Mouse (Mus musculus) forebrain, embryonic 10.5 days (tissue): ENCODE measurements around the gene Sec1. TPM values are rescaled to one million over a fixed set of nuclear protein-coding genes. Genes with fewer than 3 reads are reported as not detected.
"Not testable (repeated sequence)": the region's sequence is repeated elsewhere in the genome, so short reads cannot be mapped to it uniquely, and the experiment has no call there.

Experiments
- DNase-seq: peaks from one replicate; pipeline ENCODE4 v3.0.0-alpha.2; 2017; ENCODE audit warnings: low spot score; ENCODE audit errors: extremely low spot score
- H3K27ac ChIP-seq: fragments of 300-500 bp; sonication (generic); 2 replicates; pipeline ENCODE4 v1.5.1; 2016; ENCODE audit warnings: mild to moderate bottlenecking
- H3K27me3 ChIP-seq: fragments of 300-500 bp; sonication (generic); 2 replicates; pipeline ENCODE4 v1.6.1; 2016; ENCODE audit warnings: mild to moderate bottlenecking; ENCODE audit not compliant: poor library complexity, severe bottlenecking
- H3K36me3 ChIP-seq: fragments of 300-500 bp; sonication (generic); replicated peaks from 2 replicates; pipeline ENCODE4 v1.6.1; 2016; ENCODE audit warnings: mild to moderate bottlenecking, moderate library complexity
- H3K4me1 ChIP-seq: fragments of 300-500 bp; sonication (generic); 2 replicates; pipeline ENCODE4 v1.6.1; 2016
- H3K4me3 ChIP-seq: fragments of 300-500 bp; sonication (generic); 2 replicates; pipeline ENCODE4 v1.5.1; 2016; ENCODE audit warnings: mild to moderate bottlenecking, moderate library complexity
- H3K9me3 ChIP-seq: fragments of 300-500 bp; sonication (generic); 2 replicates; pipeline ENCODE4 v1.6.1; 2016; ENCODE audit warnings: mild to moderate bottlenecking, moderate library complexity
- WGBS: fragments of 180-500 bp; shearing (Covaris S2); methylation state at CpG from one replicate; pipeline ENCODE4 v1.1.7; 2016; 5-methylcytosine and 5-hydroxymethylcytosine counted together
- polyA plus RNA-seq: library from polyadenylated mRNA; unstranded; fragments of >200 nt; fragmentation: Nextera tagmentation; extraction: Ambion mirVana; gene quantifications from 2 replicates; pipeline ENCODE4 v1.2.1, GENCODE M21; 2016

Sec1 gene
- polyA plus RNA-seq, 1 experiment from 2014 or later, result 0.78 TPM

- not testable (repeated sequence) for H3K9me3 ChIP-seq, H3K4me1 ChIP-seq, DNase-seq, H3K27ac ChIP-seq, H3K27me3 ChIP-seq, H3K36me3 ChIP-seq, H3K4me3 ChIP-seq
- 96% methylated on average over 20 of the region's 20 CpGs for WGBS
These were observed 43.7 kb downstream of the Sec1 start for GRCm38 (mm10) chr7:45650484-45650883.

DNA sequence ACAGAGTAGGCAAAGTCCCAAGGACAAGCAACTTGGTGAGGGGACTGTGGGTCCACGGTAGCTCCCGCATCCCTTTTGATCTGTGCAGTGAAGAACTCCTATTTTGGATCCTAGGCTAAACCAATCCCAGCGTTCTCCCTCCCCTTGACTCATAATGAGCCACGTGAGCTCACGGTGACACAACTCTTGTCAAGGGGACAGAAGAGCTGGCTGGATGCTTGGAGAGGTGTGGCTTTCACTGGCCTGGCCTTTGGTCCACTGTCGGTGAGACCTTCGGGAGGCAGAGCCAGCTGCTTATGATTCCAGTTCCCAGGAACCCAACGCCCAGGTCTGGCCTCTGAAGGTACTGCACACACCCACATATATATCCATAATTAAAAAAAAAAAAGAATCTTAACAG lies 44.9 kb downstream of the Sec1 start:
- no peak overlapping the region for H3K27ac ChIP-seq
- 86% methylated on average over 8 of the region's 8 CpGs for WGBS
- H3K4me1 ChIP-seq, result peaks cover 10% of the 10 kb centered on the region
- H3K4me3 ChIP-seq, result no peak overlapping the region
- no peak for DNase-seq
- no peaks in the 10 kb centered on the region for H3K9me3 ChIP-seq
- no peaks in the 10 kb centered on the region for H3K27me3 ChIP-seq
- H3K36me3 ChIP-seq, result no peaks in the 10 kb centered on the region

DNA sequence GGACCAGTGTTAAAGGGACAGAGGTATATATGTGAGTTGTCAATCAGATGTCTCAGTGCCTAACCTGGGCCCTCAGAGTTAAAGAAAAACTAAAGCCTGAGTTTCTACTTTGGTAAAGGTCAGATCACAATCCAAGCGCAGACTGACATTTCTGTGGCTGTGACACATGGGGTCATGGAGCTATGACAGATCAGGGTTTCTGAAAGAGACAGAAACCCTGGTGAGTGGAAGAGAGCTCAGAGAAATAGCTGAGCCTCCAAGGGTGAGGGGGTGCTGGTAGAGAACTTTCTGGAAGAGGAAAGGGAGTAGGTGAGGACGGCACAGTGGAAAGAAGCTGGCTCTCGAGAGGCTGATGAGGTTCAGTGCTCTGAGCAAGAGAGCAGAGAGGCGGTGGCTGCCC lies 47.5 kb downstream of the Sec1 start:
- Histone ChIP-seq H3K4me3 (no peak overlapping the region), H3K27ac (no peak overlapping the region), H3K9me3 (no peaks in the 10 kb centered on the region), H3K36me3 (no peaks in the 10 kb centered on the region), H3K4me1 (peaks cover 30% of the 10 kb centered on the region), H3K27me3 (0 out of 2 replicates have a peak, but pooled peaks cover under 1% of the 10 kb centered on the region)
- 79% methylated on average over 4 of the region's 4 CpGs for WGBS
- no peak for DNase-seq

- Histone ChIP-seq H3K36me3 (no peaks in the 10 kb centered on the region), H3K4me1 (peaks cover 36% of the 10 kb centered on the region), H3K27me3 (peaks cover 9% of the 10 kb centered on the region), H3K27ac (no peak overlapping the region), H3K4me3 (no peak overlapping the region), H3K9me3 (no peaks in the 10 kb centered on the region)
- no peak for DNase-seq
- WGBS, result 89% methylated on average over 7 of the region's 7 CpGs
These were observed 48.6 kb downstream of the Sec1 start for GRCm38 (mm10) chr7:45645591-45645971.

- H3K36me3 ChIP-seq, result no peaks in the 10 kb centered on the region
- 63% methylated on average over 6 of the region's 6 CpGs for whole genome bisulfite sequencing
- DNase-seq, result no peak
- peaks cover 15% of the 10 kb centered on the region for H3K27me3 ChIP-seq
- peak overlapping the region; percentile 96 for H3K27ac ChIP-seq
- H3K4me3 ChIP-seq, result peak overlapping the region; percentile 59
- H3K4me1 ChIP-seq, result peaks cover 40% of the 10 kb centered on the region
- H3K9me3 ChIP-seq, result no peaks in the 10 kb centered on the region
These were observed 49.2 kb downstream of the Sec1 start for GRCm38 (mm10) chr7:45644872-45645590.

DNA sequence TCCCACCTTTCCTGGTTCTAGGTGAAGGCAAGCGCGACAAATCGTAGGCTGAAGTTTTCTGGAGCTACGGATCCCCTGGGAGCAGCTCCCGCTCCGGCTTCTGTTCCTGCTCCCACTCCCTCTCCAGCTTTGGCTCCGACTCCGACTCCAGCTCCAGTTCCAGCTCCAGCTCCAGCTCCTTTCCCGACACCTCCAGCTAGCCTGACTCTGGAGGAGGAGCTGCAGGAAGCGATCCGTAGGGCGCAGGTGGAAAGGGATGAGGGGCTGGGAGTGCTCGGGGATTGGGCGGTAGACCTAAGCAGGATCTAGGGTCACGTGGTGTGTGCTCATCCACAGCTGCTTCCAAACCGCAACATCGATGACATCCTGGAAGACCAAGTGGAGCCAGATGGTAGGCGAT lies 50.0 kb downstream of the Sec1 start:
- Histone ChIP-seq H3K27ac (peak overlapping the region; percentile 96), H3K4me3 (peak overlapping the region; percentile 59), H3K4me1 (peaks cover 49% of the 10 kb centered on the region), H3K36me3 (no peaks in the 10 kb centered on the region), H3K9me3 (no peaks in the 10 kb centered on the region), H3K27me3 (peaks cover 23% of the 10 kb centered on the region)
- DNase-seq, result peak; percentile 54
- WGBS, result 3% methylated on average over 18 of the region's 18 CpGs

DNA sequence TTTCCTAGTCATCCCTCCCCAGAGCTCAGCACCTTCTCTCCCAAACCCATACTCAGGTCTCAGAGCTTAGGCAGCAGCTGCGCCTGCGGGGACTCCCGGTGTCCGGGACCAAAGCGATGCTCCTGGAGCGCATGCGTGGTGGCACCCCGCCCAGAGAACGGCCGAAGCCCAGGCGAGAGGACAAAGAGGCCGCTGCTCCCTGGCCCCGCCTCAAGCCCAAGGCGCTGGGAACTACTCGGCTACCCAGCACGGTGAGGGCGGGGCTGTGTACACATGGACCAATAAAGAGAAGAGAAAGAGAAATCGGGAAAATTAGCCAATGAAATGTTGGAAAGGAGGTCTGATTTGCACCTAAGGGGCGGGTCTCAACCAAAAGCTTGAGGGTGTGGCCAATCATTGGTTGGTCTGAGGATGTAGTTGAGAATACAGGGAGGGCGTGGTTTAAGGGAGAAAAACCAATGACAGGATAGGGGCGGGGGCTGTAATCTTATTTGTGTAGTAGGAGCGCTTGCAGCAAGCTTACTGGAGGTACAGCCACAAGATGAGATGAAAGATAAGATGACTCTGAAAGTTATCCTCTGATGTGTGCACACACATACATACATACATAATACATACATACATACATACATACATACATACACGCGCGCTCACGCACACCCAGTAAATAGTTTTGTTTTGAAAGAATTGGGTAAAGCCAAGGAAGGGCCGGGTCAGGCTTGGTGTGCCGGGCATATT lies 50.6 kb downstream of the Sec1 start:
- Histone ChIP-seq H3K9me3 (no peaks in the 10 kb centered on the region), H3K4me1 (peaks cover 52% of the 10 kb centered on the region), H3K27me3 (peaks cover 23% of the 10 kb centered on the region), H3K36me3 (no peaks in the 10 kb centered on the region), H3K27ac (peak overlapping the region; percentile 96), H3K4me3 (peak overlapping the region; percentile 59)
- WGBS, result under 1% methylated on average over 28 of the region's 28 CpGs
- peak; percentile 99 for DNase-seq

DNA sequence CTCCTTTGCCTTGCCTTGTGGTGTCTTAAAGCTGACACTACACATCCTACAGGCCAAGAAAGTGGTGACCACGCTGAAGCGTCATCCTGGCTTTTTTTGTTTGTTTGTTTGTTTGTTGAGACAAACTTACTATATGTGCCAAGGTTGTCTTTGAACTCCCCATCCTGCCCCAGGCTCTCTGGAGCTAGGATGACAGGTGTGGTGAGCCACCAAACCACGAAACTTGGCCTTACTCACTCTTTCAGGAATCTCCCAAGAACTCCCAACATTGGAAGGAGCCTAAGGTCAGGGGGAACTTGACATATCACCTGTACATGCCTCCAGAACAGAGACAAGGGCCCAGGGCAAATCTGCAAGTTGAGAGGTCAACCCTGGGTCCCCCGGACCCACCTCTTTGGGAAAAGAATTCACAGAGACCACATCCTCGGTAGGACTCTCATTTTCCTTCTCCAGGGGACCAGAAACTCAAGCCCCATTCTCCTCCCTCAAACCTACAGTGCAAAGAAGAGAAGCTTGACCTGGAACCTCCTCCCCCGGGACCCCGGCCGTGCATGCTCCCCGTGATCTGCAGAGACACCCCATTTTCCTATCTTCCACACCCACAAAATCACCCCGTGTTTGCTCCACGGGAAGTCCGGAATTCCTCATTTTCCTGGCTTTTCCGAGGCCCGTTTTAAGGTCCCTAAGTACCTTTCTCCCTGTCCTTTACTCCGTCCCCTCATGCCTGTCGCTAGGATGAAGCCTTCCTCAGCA lies 51.5 kb downstream of the Sec1 start:
- peaks cover 23% of the 10 kb centered on the region for H3K27me3 ChIP-seq
- H3K36me3 ChIP-seq, result no peaks in the 10 kb centered on the region
- DNase-seq, result no peak
- peaks cover 62% of the 10 kb centered on the region for H3K4me1 ChIP-seq
- H3K27ac ChIP-seq, result peak overlapping the region; percentile 96
- H3K9me3 ChIP-seq, result no peaks in the 10 kb centered on the region
- peak overlapping the region; percentile 59 for H3K4me3 ChIP-seq
- WGBS, result 38% methylated on average over 16 of the region's 16 CpGs

- H3K36me3 ChIP-seq, result peaks cover 5% of the 10 kb centered on the region; the same call in 1 of the 2 replicates
- DNase-seq, result no peak
- H3K9me3 ChIP-seq, result no peaks in the 10 kb centered on the region
- 85% methylated on average over 5 of the region's 5 CpGs for WGBS
- peak overlapping the region; percentile 59 for H3K4me3 ChIP-seq
- peak overlapping the region; percentile 96; the same call in 1 of the 2 replicates for H3K27ac ChIP-seq
- peaks cover 62% of the 10 kb centered on the region for H3K4me1 ChIP-seq
- peaks cover 23% of the 10 kb centered on the region for H3K27me3 ChIP-seq
These were observed 52.1 kb downstream of the Sec1 start for GRCm38 (mm10) chr7:45642083-45642482.

DNA sequence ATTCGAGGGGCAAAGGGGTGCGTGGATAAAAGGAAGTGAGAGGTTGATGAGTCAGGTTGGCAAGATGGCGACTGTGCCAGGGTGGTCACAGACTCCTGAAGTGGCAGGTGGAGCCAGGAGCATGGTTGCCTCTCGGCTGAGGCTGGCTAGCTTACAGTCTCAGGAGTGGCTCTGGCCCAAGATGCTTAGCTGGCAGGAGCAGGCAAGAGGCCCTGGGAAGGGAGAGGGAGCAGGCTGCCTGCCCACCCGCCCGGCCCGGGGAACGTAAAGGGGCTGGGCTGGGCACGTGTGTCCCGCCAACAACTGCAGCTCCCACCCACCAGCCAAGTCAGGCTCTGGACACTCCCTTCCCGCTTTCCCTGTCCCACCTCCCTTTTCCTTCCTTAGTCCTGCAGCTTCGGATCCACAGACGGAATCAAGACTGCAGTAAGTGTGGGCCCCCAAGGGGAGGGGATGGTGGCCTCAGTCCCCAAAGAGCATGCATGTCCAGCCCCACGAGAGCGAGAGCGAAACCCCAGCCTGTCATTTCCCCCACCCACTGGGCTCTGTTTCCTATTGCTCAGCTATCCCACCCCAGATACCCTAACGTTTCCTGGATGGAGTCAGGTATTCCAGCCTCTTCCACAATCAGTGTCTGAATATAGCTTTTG lies 52.7 kb downstream of the Sec1 start:
- WGBS, result 76% methylated on average over 17 of the region's 17 CpGs
- peaks cover 23% of the 10 kb centered on the region for H3K27me3 ChIP-seq
- H3K36me3 ChIP-seq, result peaks cover 10% of the 10 kb centered on the region
- H3K4me1 ChIP-seq, result peaks cover 62% of the 10 kb centered on the region
- H3K4me3 ChIP-seq, result 0 out of 2 replicates have a peak overlapping the region, but pooled peaks have one; percentile 3
- no peak for DNase-seq
- H3K9me3 ChIP-seq, result no peaks in the 10 kb centered on the region
- peak overlapping the region; percentile 31; the same call in 1 of the 2 replicates for H3K27ac ChIP-seq

DNA sequence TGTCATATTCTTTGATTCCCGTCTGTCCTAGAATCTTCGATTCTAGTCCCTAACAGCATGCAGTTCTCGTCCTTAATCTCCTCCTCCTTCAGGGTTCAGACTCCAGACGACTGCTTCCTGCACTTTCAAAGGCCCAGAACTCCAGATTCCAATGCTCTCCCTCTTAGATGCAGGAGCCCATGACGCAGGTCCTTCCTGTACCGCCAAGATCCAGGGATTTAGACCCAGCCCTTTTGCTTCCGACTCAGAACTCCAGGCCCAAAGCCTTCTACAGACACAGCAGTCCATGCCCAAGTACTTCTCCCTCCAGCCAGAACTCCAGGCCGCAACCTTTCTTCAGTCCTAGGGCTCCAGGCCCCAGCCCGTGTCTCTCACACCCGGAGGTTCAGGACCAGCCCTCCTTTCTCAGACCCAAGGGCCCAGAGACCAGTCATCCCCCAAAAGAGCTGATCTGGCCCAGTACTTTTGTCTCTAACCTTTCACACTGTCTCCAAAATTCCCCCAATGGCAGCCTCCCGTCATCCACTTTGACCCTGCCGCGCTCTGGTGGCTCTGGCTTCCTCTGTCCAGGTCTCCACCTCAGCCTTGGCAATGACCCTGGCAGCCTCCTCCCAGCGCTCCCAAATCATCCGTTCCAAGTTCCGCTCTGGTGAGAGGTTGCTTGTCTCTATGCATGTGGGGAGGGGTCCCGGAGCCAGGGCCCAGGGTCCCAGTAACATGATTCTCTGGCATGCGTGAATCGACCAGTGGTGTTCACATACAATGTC lies 53.8 kb downstream of the Sec1 start:
- DNase-seq, result no peak
- H3K27me3 ChIP-seq, result peaks cover 23% of the 10 kb centered on the region
- 73% methylated on average over 19 of the region's 19 CpGs for WGBS
- peaks cover 19% of the 10 kb centered on the region for H3K36me3 ChIP-seq
- H3K9me3 ChIP-seq, result peaks cover 3% of the 10 kb centered on the region; the same call in 1 of the 2 replicates
- H3K27ac ChIP-seq, result peak overlapping the region; percentile 56; the same call in 1 of the 2 replicates
- H3K4me1 ChIP-seq, result peaks cover 62% of the 10 kb centered on the region
- no peak overlapping the region; the same call in 1 of the 2 replicates for H3K4me3 ChIP-seq
